Mouse (Mus musculus) erythroblast, embryonic 14.5 days (primary cell): Measurements from ENCODE around the gene Rbl2. TPM values are rescaled to one million over a fixed set of nuclear protein-coding genes. Genes with fewer than 3 reads are reported as not detected.

Source experiments
- H3K27me3 ChIP-seq: 2 replicates; pipeline ENCODE4 v1.6.1; 2012; ENCODE audit warnings: inconsistent platforms; ENCODE audit not compliant: control insufficient read depth
- H3K36me3 ChIP-seq: 2 replicates; pipeline ENCODE4 v1.6.1; 2012; ENCODE audit warnings: mild to moderate bottlenecking, inconsistent platforms; ENCODE audit not compliant: control insufficient read depth
- H3K4me1 ChIP-seq: 2 replicates; pipeline ENCODE4 v1.6.1; 2012; ENCODE audit warnings: inconsistent platforms; ENCODE audit not compliant: control insufficient read depth
- H3K4me3 ChIP-seq: replicated peaks from 2 replicates; pipeline ENCODE3; 2012; ENCODE audit warnings: moderate library complexity, mild to moderate bottlenecking, inconsistent platforms
- H3K9me3 ChIP-seq: 2 replicates; pipeline ENCODE4 v1.6.1; 2012; ENCODE audit warnings: low read length, inconsistent platforms, mixed read lengths; ENCODE audit not compliant: control insufficient read depth
- GATA1 ChIP-seq: IDR thresholded peaks from 2 replicates; pipeline ENCODE4 v1.6.1; 2012; ENCODE audit warnings: low read length, inconsistent platforms, mixed read lengths
- TAL1 ChIP-seq: IDR thresholded peaks from 3 replicates; pipeline ENCODE4 v1.6.1; 2012; ENCODE audit warnings: low read length, inconsistent platforms, mixed read lengths
- polyA plus RNA-seq: library from polyadenylated mRNA; stranded (reverse); fragments of >175 nt; gene quantifications from 2 replicates; pipeline ENCODE4 v1.2.3, GENCODE M21; 2012

The Rbl2 gene
- polyA plus RNA-seq, 1 experiment: 0.13 TPM

- no peaks in the 10 kb centered on the region for H3K27me3 ChIP-seq
- no peaks in the 10 kb centered on the region for H3K9me3 ChIP-seq
- H3K4me3 ChIP-seq: no peak overlapping the region
- peaks cover 59% of the 10 kb centered on the region for H3K36me3 ChIP-seq
- TF ChIP-seq GATA1 (no peak), TAL1 (no peak)
- H3K4me1 ChIP-seq: no peaks in the 10 kb centered on the region
Observed at GRCm38 (mm10) chr8:91124315-91124714, 54.5 kb downstream of the Rbl2 start.

- no peak for TF ChIP-seq TAL1
- no peak for TF ChIP-seq GATA1
- H3K4me3 ChIP-seq: no peak overlapping the region
- no peaks in the 10 kb centered on the region for H3K27me3 ChIP-seq
- peaks cover 56% of the 10 kb centered on the region for H3K36me3 ChIP-seq
- H3K9me3 ChIP-seq: no peaks in the 10 kb centered on the region
- H3K4me1 ChIP-seq: no peaks in the 10 kb centered on the region; the same call in none of the 2 replicates
Observed at GRCm38 (mm10) chr8:91126786-91127185, 56.9 kb downstream of the Rbl2 start.

- no peak for TF ChIP-seq TAL1
- TF ChIP-seq GATA1: no peak
Observed at GRCm38 (mm10) chr8:91132731-91133130, 62.9 kb downstream of the Rbl2 start.

GRCm38 (mm10) chr8:91133441-91134069 lies 63.7 kb downstream of the Rbl2 start:
- Histone ChIP-seq H3K27me3 (no peaks in the 10 kb centered on the region), H3K4me3 (peak overlapping the region; percentile 85)
- TF ChIP-seq GATA1 (no peak), TAL1 (no peak)

More at GRCm38 (mm10) chr8:91132731-91133130, 62.9 kb downstream of the Rbl2 start:
- no peaks in the 10 kb centered on the region for H3K9me3 ChIP-seq
- peak overlapping the region; percentile 85 for H3K4me3 ChIP-seq
- H3K36me3 ChIP-seq: peaks cover 12% of the 10 kb centered on the region
- peaks cover 21% of the 10 kb centered on the region for H3K4me1 ChIP-seq
- no peaks in the 10 kb centered on the region for H3K27me3 ChIP-seq

GRCm38 (mm10) chr8:91134070-91134475 lies 64.2 kb downstream of the Rbl2 start:
- Histone ChIP-seq H3K9me3 (no peaks in the 10 kb centered on the region), H3K27me3 (no peaks in the 10 kb centered on the region), H3K36me3 (peaks cover 5% of the 10 kb centered on the region), H3K4me1 (peaks cover 21% of the 10 kb centered on the region), H3K4me3 (peak overlapping the region; percentile 85)
- TF ChIP-seq TAL1 (no peak), GATA1 (no peak)

More at GRCm38 (mm10) chr8:91133441-91134069, 63.7 kb downstream of the Rbl2 start:
- peaks cover 6% of the 10 kb centered on the region for H3K36me3 ChIP-seq
- H3K9me3 ChIP-seq: no peaks in the 10 kb centered on the region
- H3K4me1 ChIP-seq: peaks cover 21% of the 10 kb centered on the region

GRCm38 (mm10) chr8:91134659-91135058 lies 64.8 kb downstream of the Rbl2 start:
- Histone ChIP-seq H3K4me1 (peaks cover 21% of the 10 kb centered on the region), H3K27me3 (no peaks in the 10 kb centered on the region), H3K36me3 (no peaks in the 10 kb centered on the region; the same call in 1 of the 2 replicates), H3K4me3 (peak overlapping the region; percentile 85), H3K9me3 (no peaks in the 10 kb centered on the region)
- TF ChIP-seq GATA1 (no peak), TAL1 (no peak)

GRCm38 (mm10) chr8:91135308-91136181 lies 65.7 kb downstream of the Rbl2 start:
- H3K9me3 ChIP-seq: no peaks in the 10 kb centered on the region
- H3K36me3 ChIP-seq: no peaks in the 10 kb centered on the region
- H3K4me3 ChIP-seq: no peak overlapping the region
- no peak for TF ChIP-seq GATA1
- no peak for TF ChIP-seq TAL1
- no peaks in the 10 kb centered on the region for H3K27me3 ChIP-seq
- H3K4me1 ChIP-seq: peaks cover 21% of the 10 kb centered on the region

- Histone ChIP-seq H3K36me3 (no peaks in the 10 kb centered on the region), H3K9me3 (peaks cover 6% of the 10 kb centered on the region), H3K4me1 (no peaks in the 10 kb centered on the region), H3K4me3 (no peak overlapping the region), H3K27me3 (no peaks in the 10 kb centered on the region; the same call in 1 of the 2 replicates)
- TF ChIP-seq TAL1 (no peak), GATA1 (no peak)
Observed at GRCm38 (mm10) chr8:91140828-91141227, 71.0 kb downstream of the Rbl2 start.

- Histone ChIP-seq H3K4me1 (no peaks in the 10 kb centered on the region), H3K27me3 (no peaks in the 10 kb centered on the region), H3K9me3 (no peaks in the 10 kb centered on the region), H3K4me3 (no peak overlapping the region), H3K36me3 (no peaks in the 10 kb centered on the region)
- TF ChIP-seq GATA1 (no peak), TAL1 (no peak)
Observed at GRCm38 (mm10) chr8:91147715-91148114, 77.9 kb downstream of the Rbl2 start.
